Mouse (Mus musculus) frontal cortex, postnatal 25 days (tissue): Measurements from ENCODE around the gene Glp2r.

Experiments
- DNase-seq, 2 experiments: peaks; one replicate each; pipeline ENCODE4 v3.0.0; 2022; ENCODE audit warnings: low spot score in 2 of 2

The Glp2r gene

DNA sequence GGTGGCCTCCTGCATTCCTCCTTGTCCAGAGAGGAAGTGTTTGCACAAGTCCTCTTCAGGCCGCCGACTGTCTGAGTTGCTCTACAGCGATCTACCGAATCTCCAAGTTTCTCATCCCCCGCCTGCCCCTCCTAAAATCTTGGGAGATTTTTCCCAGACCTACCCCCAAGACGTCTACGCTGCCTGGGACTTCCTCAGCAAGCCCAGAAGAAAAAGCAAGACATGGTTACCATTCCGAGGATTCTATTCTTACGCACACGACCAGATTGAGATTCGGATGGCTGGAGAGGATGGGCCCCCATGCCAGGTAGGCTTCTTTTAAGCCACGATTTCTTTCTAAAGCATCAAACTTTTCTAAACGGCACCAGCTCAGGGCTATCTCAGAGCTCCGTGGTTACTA is at the start of gene Glp2r:
Gene Glp2r (minus strand): TSS at position 101 of the 400 bp plus-strand sequence.
- no peak for DNase-seq

DNA sequence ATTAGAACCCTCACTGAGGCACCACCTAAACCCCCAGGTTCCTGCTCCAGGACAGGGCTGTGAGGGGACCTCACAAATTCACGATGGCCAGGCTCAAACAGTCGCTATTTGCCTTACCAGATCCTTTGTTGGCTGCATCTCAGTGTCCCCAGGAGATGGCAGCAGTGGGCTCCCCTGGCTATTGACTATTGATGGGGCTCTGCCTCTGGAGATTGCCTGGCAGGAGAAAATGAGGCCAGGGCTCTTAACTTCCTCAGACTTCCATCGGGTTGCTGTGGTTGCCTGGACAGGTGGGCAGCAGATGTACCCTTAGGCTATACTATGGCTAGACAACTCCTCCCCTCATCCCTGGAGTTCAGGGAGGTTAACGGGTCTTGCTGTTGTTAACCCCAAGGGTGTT is 49.3 kb upstream of the Glp2r start:
- peak; percentile 23 to 29 for DNase-seq

DNA sequence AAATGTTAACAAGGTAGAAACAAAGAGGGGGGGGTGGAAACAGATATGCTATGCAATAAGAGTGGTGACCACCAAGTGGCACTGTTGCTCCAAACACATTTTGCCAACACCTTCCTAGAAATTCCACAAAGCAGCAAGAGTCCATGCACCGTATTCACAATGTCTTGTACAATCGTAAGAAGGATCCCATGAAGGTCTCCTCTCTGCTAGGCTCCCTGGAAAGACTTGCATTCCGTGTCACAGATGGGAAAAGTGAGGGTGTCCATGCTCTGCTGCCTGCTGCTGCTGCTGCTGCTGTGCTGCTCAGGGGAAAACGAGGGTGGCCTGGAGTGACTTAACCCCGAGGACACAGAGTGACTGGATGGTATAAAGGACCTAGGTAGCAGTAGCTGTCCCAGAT is 48.7 kb upstream of the Glp2r start:
- DNase-seq = peak in 1 of 2 experiments; percentile 34

DNA sequence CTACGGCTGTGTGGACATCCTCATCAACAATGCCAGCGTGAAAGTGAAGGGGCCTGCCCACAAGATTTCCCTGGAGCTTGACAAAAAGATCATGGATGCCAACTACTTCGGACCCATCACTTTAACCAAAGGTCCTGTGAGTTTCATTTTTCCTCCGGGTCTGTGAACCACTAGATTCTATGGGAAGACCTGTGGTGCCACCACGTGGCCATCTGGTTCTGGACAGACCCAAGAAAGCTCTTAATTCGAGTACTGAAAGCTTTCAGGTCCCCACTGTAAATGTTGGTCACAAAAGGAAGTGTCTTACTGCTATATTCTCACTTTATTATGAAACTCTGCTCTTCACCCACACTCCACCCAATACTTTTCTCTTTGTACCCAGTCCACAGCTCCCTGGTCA is 40.6 kb upstream of the Glp2r start:
- no peak for DNase-seq

DNA sequence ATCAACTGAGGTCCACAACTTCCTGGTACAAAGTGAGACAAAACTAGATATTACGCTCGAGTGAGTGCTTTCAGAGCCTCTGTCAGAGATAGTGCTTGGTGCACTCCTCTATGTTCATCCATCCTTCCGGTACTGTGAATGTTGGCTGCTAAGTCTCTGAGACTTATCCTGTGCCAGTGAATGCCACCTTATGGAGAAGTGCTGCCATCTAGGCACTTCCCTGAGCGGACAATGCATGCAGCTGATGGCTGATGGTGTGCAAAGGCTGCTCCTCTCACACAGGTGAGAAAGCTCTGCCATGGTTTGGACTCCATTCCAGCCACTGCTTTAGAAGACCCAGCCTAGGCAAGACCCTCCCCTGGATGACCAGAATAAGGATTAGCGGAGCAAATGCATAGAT is 37.1 kb upstream of the Glp2r start:
- DNase-seq = no peak

DNA sequence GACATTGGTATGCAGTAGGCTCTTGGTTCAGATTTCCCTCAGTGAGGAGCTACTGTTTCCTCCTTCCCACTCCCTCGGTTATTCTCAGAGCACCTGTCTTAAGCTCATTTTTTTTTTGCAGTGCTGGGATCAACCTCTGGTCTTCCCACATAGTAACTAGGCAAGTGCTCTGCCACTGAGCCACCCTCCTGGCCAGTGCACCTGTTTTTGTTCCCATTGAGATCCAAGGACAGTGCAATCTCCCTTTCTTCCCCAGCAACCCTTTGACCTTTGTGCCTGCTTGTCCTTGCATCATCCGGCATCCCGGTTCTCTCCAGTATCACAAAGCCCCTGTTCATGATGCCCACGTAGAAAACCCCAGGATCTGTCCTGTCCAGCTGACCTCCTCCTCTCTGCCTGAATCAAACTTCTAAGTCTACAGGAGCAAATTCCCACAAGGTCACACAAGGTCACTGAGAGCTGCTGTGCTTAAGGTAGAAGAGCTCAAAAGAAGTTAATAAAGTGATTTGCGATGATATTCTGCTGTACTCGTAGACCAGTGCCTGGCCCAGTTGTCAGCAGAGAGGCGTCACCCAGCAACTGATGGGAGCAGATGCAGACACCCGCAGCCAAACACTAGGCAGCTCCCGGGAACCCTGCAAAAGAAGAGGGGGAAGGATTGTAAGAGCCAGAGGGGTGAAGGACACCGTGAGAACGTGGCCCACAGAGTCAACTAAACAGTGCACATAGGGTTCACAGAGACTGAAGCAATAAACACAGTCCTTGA is 36.1 kb upstream of the Glp2r start:
- DNase-seq = no peak

DNA sequence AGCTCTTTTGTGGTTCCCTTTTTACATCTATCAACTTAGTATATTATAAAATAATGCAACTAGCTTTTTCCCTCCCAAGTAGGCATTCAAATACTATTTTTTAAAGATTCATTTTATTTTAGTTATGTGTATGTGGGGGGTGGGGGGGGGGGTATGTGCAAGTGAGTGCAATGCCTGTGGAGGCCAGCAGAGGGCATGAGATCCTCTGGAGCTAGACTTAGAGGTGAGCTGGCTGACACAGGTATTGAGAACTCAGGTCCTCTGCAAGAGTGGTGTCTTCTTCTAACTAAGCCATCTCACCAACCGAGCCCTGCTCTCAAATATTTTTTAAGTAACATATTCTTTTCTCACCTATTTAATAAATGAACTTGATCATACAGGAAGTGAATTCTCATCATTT is 34.6 kb upstream of the Glp2r start:
- DNase-seq = no peak

DNA sequence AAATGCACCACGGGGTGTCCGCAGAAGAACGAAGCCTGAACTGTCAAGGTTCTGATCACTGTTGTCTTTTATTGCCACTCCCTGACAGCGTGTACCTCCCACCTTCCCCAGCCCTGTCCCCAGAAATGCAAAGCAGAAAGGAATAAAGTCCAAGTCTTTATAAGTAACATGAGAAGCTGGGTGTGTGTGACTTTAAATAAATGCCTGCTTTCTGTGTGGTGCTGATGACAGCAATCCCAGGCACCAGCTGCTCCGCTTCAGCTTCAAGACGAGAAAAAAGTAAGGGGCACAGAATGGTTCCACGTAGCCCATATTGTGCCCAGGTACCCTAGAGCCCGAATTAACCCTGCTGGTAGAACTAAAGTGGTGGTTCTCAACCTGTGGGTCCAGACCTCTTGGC is 30.2 kb upstream of the Glp2r start:
- DNase-seq = no peak

DNA sequence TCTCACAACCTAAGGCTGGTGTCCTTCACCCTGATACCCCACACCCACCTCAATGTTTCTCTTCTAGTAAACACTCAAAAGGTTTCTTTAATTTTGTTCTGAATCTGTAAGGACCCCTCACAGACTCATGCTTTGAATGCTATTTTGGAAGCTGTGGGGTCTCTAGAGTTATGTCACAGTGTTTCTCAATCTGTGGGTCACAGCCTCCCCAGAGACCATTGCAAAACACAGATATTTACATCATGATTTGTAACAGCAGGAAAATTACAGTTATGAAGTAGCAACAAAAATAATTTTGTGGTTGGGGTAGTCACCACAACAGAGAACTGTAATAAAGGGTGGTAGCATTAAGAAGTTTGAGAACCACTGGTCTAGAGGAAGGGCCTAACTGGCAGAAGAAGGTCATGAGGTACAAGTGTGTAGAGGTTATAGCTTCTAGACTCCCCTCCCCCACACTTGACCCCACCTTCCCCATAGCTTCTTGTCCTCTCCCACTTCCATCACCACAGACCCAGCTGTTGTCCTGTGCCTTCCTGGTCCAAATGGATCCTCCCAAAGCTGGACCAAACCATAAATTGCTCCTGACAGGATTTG is 29.3 kb upstream of the Glp2r start:
- no peak for DNase-seq

DNA sequence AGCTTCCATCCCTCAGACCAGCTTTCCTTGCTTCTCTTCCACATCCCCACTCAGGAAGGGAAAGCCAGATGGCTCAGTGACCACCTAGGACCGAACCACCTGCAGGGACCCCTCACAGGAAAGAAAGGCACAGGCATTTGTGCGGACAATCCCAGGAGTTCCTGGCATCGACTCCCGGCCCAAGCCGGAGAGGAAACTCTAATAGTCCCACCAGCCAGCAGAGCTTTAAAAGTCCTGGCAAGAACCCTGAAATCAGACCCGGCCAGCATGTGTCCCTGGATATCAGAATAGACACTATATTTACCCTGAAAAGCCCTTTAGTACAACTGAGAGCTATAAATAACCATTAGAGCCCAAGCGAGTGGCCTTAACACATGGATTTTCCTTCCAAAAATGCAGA is 27.0 kb upstream of the Glp2r start, which contains the start of gene Dhrs7c:
Gene Dhrs7c (plus strand): TSS at position 257 of the 400 bp plus-strand sequence.
- DNase-seq = no peak

DNA sequence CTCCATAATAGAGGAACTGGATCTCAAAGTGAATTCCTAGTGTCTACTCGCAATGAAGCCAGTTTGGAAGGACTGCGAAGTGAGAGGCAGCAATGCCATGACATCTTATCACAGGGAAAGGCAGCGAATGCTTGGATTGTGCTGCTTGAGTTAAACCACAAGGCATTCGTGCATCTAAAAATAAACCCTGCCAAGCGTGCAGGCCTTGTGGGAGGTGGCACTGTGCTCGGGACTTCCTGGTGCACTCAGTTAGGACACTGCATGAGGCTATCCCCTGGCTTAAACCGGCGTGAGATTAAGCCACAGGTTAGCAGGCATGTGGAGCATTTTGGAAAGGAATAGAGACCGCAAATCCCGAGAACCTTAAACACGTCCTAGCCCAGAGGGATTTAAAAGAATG is 19.2 kb upstream of the Glp2r start:
- no peak for DNase-seq

DNA sequence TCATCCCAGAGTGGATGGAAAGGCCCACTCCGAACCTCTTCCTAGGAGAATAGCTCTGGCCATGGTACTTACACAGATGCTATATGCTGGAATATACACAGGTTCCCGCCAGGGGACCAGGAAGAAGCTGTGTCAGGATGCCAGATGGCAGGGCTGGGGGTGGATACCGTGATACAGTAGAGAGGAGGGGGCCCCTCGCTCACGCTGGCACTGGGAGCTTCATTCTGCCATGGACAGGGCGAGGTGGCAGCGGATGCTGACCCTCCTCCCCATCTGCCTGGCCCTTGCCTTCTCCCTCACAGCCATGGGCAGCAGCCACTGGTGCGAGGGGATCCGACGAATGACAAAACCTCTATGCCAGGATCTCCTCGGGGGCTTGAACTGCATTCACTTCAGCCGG is 3.4 kb upstream of the Glp2r start, which contains the start of gene Gsg1l2:
Gene Gsg1l2 (plus strand): TSS at position 230 of the 400 bp plus-strand sequence.
- no peak for DNase-seq

DNA sequence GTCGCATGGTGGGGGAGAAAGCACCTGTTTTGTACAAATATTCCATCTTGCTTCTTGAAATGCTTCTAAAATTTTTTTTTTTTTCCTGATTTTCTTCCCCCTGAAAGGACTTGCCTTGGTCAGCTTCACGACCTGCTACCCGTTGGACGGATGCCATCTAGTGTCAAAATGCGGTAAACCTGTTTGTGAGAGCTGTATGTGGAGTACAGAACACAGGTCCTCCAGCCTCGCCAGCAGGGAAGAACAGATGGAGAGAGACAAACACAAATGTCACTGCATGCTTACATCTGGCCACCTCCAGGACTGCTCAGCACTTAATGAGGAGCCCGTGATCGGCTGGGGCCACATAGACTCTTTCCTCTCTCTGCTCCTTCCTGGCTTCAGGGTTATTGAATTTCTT is 1.6 kb upstream of the Glp2r start:
- DNase-seq = peak; percentile 32 to 44

DNA sequence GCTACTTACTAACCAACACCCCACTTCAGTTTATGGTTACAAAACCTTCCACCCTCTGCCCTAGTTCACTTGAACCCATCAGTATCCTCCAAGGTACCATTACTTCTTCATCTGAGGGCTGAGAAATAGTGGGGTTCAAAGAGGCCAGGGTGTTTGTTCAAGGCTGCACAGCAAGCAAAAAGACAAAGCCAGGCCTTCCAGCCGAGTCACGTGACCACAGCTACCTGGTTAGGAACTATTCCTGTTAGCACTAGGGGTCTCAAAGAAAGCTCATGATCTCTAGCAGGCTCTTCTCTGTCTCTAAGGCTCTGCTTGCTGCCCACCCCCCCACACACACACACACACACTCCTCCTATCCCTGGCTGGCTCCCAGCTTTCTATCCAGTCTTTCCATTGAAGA is 738 bp upstream of the Glp2r start:
- no peak for DNase-seq

DNA sequence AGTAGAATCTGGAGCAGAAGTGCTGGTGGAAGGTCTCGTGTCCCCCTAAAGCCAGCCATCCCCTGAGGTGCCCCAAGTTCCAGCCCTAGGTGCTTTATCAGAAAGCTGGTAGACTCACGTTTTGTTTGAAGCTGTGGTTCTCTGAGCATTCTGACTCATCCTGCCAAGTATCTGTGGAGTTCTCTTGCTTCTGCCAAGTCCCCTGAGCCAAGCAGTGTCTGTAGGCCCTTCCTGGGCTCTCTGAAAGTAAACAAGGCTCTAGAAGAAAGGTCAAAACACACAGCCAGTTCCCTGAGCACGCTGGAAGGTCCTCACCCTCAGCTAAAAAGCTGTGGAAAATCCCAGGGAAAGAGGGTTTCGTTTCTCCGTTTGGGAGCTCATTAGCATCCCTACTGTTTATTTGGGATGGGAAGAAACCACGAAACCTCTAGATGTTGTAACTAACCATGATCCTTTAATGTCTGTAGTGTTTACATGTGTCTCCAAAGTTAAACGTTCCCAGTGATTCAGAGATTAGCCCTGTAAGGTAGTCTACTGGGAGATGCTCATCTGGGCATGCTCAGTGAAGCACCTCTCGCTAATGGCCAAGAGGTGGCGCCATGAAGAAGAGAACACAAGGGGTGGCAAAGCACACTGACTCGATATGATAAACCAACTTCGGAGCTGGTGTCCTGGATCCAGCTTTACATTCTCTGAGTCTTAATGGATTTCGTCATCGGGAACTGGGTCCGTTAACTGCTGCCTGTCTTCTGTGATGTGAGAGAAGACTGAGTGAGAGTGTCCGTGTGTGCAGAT is 13.4 kb downstream of the Glp2r start:
- no peak for DNase-seq

DNA sequence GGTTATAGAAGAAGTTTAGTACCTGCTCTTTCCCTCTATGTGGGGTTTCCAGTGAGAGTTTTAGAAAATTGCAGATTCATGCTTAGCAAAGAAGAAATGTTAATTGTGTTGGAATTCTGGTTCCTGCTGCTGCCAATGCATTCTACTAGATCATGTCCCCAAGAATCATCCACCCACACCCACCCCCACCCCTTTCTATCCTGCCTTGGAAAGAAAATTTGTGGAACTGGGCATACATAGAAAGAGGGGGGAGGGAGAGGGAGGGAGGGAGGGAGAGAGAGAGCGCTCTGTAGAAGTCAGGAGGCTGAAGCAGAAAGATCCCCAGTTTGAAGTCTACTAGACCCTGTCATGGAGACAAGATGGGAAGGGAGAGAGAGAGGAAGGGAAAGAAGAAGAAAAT is 14.7 kb downstream of the Glp2r start:
- DNase-seq = no peak

DNA sequence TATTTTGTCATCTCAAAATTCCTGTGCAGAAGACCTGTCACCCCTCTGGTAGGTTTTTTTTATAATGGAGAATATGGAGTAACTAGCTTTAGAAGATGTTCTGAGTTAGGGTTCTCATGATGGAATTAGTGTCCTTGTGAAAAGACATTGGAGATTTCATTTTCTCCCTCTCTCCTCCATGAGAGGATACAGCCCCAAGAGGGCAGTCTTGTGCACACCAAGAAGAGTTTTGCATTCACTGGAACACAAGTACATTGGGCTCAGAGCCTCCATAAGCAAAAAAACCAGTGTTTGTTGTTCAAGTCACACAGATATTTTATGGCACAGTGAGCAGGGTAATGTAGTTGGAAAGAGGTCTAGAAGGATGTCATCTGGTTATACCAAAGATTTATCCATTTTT is 29.4 kb downstream of the Glp2r start:
- no peak for DNase-seq

DNA sequence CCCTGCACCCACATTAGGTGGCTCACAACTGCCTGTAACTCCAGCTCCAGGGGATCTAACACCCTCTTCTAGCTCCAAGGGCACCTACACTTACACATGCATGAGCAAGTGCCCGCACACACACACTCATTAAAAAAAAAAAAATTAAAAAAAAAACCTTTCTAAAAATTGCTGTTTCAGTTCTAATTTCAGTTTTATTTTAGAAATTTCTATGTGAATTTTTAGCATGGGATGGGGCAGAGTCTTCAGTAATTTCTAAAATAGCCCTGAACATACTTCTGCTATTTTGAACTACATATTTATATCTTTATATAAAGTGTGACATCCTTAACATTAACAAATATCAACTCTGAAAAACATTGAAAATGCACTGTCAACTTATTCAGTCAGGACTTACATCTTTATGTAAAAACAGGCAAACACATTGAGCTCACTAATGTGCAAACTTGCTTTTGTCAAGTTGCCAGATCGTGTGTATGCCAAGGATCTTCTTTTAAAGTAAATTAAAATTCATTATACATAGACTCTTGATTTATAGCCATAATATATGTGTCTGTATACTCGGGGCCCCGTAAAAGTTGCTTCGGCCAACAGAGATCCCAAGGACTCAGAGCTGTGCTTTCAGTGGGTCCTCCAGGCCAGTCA is 32.0 kb downstream of the Glp2r start:
- DNase-seq = no peak

DNA sequence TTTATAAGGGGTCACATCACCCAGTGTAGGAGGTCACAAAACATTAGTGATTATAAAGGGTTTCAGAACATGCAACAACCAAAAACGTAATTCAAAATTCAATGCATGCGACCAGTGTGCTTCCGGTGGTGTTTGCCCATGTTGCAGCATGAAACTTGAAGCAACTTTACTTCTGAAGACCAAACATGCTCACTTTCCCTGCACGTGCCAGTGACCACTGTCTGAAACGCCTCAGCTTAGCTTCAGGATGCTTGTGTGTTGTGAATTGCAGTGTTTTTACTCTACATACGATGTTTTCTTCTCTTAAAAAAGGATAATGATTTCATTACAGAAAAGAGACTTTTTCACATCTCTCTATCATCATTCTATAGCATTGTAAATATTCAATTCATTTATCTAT is 32.6 kb downstream of the Glp2r start:
- DNase-seq = no peak

DNA sequence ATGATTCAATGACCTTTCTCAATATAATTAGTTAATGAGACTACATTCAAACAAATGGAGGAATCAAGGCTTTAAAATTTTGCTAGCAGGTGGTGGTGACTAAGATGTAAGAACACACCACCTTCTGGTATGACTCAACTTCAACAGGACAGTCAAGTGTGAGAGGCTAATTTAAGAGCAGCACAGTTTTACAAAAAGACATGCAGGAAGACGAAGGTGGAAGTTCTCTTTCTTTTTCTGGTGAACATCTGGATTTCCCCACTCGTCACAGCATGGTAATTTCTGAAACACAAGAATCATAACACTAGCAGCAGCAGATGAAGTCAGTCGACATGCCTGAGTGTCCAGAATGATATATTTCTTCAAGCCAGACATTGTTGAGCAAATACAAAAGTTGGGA is 36.4 kb downstream of the Glp2r start:
- DNase-seq = no peak

DNA sequence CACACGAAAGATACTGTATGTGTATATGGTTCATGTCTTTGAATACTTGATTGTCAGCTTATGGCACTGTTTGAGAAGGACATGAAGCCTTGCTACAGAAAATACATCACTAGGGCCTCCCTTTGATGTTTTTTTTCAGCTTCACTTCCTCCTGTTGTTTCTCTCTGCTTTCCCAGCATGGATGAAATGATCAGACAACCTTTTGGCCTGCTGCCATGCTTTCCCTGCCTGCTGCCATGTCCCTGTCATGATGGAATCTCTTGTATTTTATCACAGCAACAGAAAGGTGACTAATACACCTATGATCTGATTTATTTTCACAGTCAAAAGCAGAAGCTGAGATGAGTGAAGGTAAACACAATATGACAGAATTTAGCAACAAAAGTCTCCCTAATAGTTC is 37.2 kb downstream of the Glp2r start:
- DNase-seq = no peak

DNA sequence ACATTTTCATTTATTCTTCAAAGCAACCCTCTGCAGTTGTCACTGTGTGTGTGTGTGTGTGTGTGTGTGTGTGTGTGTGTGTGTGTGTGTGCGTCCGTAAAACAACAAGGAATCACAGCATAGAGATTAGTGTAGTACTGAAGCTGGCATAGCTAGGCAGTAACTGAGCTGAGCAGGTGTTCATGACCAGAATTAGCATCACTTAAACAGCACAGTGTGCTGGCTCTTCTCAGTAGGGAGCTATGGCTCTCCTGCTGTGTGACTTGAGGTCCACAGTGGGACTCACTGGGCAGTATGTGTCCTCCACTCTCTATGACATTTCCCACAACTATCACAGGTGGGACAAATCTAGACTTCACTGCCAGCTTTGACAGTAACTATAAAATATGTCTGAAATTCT is 39.9 kb downstream of the Glp2r start:
- DNase-seq = no peak
